Mouse (Mus musculus) CH12.LX (cell line): Measurements from ENCODE around the gene Gm44502. TPM values are rescaled to one million over a fixed set of nuclear protein-coding genes. Genes with fewer than 3 reads are reported as not detected.
A peak's percentile ranks its signal among the peaks of the same experiment; 100 is the strongest.

Experiments
- DNase-seq: peaks from one replicate; pipeline ENCODE4 v3.0.0-alpha.2; 2013; ENCODE audit errors: extremely low read depth
- H3K27ac ChIP-seq: 2 replicates; pipeline ENCODE4 v1.5.1; 2012; ENCODE audit warnings: low read depth, mild to moderate bottlenecking, control low read depth, moderate library complexity; ENCODE audit not compliant: insufficient read depth
- H3K27me3 ChIP-seq: replicated peaks from 2 replicates; pipeline ENCODE3; 2012; ENCODE audit warnings: inconsistent platforms
- H3K36me3 ChIP-seq, 2 experiments: replicated peaks in 1 of 2; 2 replicates each; pipeline versions ENCODE3 to v1.6.1; 2012; ENCODE audit warnings: inconsistent platforms in 1 of 2, low read length in 1 of 2, mild to moderate bottlenecking in 1 of 2, mixed read lengths in 1 of 2, moderate library complexity in 1 of 2; ENCODE audit not compliant: control insufficient read depth in 1 of 2, insufficient read depth in 1 of 2
- H3K4me1 ChIP-seq, 2 experiments: 2 replicates each; pipeline ENCODE4 v1.6.1; 2012; ENCODE audit warnings: inconsistent platforms in 1 of 2, moderate library complexity in 1 of 2; ENCODE audit not compliant: insufficient read depth in 2 of 2, control insufficient read depth in 1 of 2
- H3K4me2 ChIP-seq: 2 replicates; pipeline ENCODE4 v1.6.1; 2012; ENCODE audit warnings: low read depth, mild to moderate bottlenecking, control low read depth; ENCODE audit not compliant: poor library complexity, insufficient read depth, severe bottlenecking
- H3K4me3 ChIP-seq, 3 experiments: fragments of 150-350 bp in 1 of 3; sonication (generic) in 1 of 3; replicated peaks in 1 of 3; 2 replicates each; pipeline versions ENCODE3 to v1.5.1; 2011 to 2012; ENCODE audit warnings: low read depth in 2 of 3, low read length in 2 of 3, mild to moderate bottlenecking in 2 of 3, moderate library complexity in 2 of 3, control low read depth in 1 of 3, improper control_type of control experiment in 1 of 3, inconsistent platforms in 1 of 3, mixed read lengths in 1 of 3; ENCODE audit not compliant: poor library complexity in 1 of 3
- H3K79me2 ChIP-seq: replicated peaks from 2 replicates; pipeline ENCODE4 v1.6.1; 2012; ENCODE audit warnings: mild to moderate bottlenecking, moderate library complexity; ENCODE audit not compliant: control insufficient read depth, poor library complexity, insufficient read depth, severe bottlenecking; ENCODE audit errors: extremely low read depth
- H3K9ac ChIP-seq: 2 replicates; pipeline ENCODE4 v1.6.1; 2012; ENCODE audit warnings: low read depth, mild to moderate bottlenecking, control low read depth, moderate library complexity; ENCODE audit not compliant: insufficient read depth
- H3K9me3 ChIP-seq: replicated peaks from 2 replicates; pipeline ENCODE3; 2012; ENCODE audit warnings: low read length, inconsistent platforms, mixed read lengths
- CHD2 ChIP-seq: IDR thresholded peaks from 2 replicates; pipeline ENCODE4 v1.6.1; 2011; ENCODE audit warnings: low read length, improper control_type of control experiment
- CTCF ChIP-seq, 2 experiments: IDR thresholded peaks in 1 of 2; conservative IDR thresholded peaks in 1 of 2; 2 replicates each; pipeline ENCODE4 v1.5.1; 2011 to 2012; ENCODE audit warnings: low read depth in 2 of 2, low read length in 2 of 2, improper control_type of control experiment in 1 of 2, inconsistent platforms in 1 of 2, mild to moderate bottlenecking in 1 of 2, moderate library complexity in 1 of 2
- ETS1 ChIP-seq: conservative IDR thresholded peaks from 2 replicates; pipeline ENCODE4 v1.6.1; 2012; ENCODE audit warnings: low read depth, mild to moderate bottlenecking, inconsistent platforms, low read length, improper control_type of control experiment, moderate library complexity
- POLR2A ChIP-seq: IDR thresholded peaks from 2 replicates; pipeline ENCODE4 v1.6.1; 2011; ENCODE audit warnings: low read depth, mild to moderate bottlenecking, improper control_type of control experiment, low read length
- USF2 ChIP-seq: conservative IDR thresholded peaks from 2 replicates; pipeline ENCODE4 v1.6.1; 2011; ENCODE audit warnings: low read depth, low read length, improper control_type of control experiment
- dilution Hi-C: fragments of 300-500 bp; cut with MboI; formaldehyde crosslinking; loops from 2 replicates; pipeline ENCODE4 v1.14.3; 2020; ENCODE audit warnings: low sequenced_read_pairs; ENCODE audit not compliant: extremely low pct_unique_long_range_greater_than_20kb, extremely low pct_ligation_motif_present
- in situ Hi-C: fragments of 300-500 bp; cut with MboI; formaldehyde crosslinking; loops from 3 replicates; pipeline ENCODE4 v1.14.3; 2019; ENCODE audit warnings: low sequenced_read_pairs, low pct_ligation_motif_present, low pct_unique_long_range_greater_than_20kb, mixed read lengths
- polyA plus RNA-seq: library from polyadenylated mRNA; unstranded; fragments of >175 nt; gene quantifications from 2 replicates; pipeline ENCODE4 v1.2.1, GENCODE M21; 2012; ENCODE audit warnings: low read depth; ENCODE audit not compliant: insufficient read length
- total RNA-seq, 2 experiments: library from RNA; depleted of rRNA; stranded (reverse); fragments of 300-350 nt in 1 of 2; fragments of >200 nt in 1 of 2; gene quantifications; 2 replicates each; pipeline ENCODE4 v1.2.3; 2012 to 2014

Gm44502 gene
- total and polyA plus RNA-seq, 3 experiments = 0.13 to 0.15 TPM; not detected in 1

DNA sequence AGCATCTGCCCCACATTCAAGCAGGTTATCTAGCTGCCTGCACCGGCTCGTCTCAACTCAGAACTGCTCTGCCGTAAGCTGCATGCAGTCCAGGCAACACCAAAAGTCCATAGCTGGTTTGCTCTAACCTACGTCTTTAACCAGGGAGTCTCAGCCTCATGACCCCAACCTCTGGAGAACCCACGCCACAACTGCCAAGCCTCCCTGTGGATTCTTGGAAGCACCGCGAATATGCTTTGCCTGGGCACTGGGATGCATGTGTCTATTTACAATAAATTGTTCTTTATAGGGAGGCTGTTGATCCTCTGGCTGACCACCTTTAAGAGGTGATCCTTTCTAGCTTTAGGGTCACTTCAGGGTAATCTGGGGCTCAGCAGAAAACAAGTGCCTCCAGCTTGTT lies 57.0 kb downstream of the Gm44502 start:
- no peaks in the 10 kb centered on the region for H3K79me2 ChIP-seq
- no peak for TF ChIP-seq USF2
- no peak for TF ChIP-seq ETS1
- TF ChIP-seq CHD2 = 0 out of 2 replicates have a peak, but pooled peaks have one; percentile 11
- peaks cover 0 to 26% of the 10 kb centered on the region in 2 experiments; a peak in 2 of 4 replicates for H3K4me1 ChIP-seq
- H3K27ac ChIP-seq = no peak overlapping the region
- H3K36me3 ChIP-seq = peaks cover 51 to 54% of the 10 kb centered on the region in 2 experiments
- H3K4me3 ChIP-seq = peak overlapping the region in 1 of 3 experiments; percentile 81
- DNase-seq = no peak
- no peak overlapping the region for H3K9ac ChIP-seq
- in situ Hi-C loops (loop anchor here (25.0 kb wide), 1 partner anchor 260 kb away; the partner anchor contains the start of gene Tubgcp6), dilution Hi-C loops (no loop called here)
- peak overlapping the region; percentile 65; the same call in 1 of the 2 replicates for H3K4me2 ChIP-seq
- no peaks in the 10 kb centered on the region for H3K27me3 ChIP-seq
- no peaks in the 10 kb centered on the region for H3K9me3 ChIP-seq

DNA sequence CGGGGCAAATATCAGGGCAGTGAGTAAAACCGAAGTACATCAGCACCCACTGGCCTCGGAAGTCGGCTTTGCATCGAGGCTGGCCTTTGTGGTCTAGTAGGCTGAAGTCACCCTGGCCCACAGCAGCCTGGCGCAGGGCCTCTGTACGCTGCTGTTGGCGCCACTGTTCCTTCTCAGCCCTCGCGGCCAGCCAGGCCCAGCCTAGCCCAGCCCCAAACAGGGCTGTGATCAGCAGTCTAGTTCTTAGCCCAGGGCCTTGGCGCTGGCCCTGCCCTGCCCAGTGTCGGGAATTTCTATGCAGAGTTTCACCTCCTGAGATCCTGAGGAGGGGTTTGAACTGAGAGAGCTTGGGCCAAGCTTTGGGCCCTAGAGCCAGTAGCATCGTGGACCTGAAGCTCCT lies 57.4 kb downstream of the Gm44502 start:
- H3K4me3 ChIP-seq = no peak overlapping the region
- peaks cover 0 to 26% of the 10 kb centered on the region in 2 experiments; a peak in 2 of 4 replicates for H3K4me1 ChIP-seq
- DNase-seq = no peak
- no peaks in the 10 kb centered on the region for H3K27me3 ChIP-seq
- H3K9ac ChIP-seq = no peak overlapping the region
- H3K9me3 ChIP-seq = no peaks in the 10 kb centered on the region
- in situ Hi-C loops = loop anchor here (25.0 kb wide), 1 partner anchor 260 kb away; the partner anchor contains the start of gene Tubgcp6
- H3K36me3 ChIP-seq = peaks cover 55 to 58% of the 10 kb centered on the region in 2 experiments
- H3K79me2 ChIP-seq = no peaks in the 10 kb centered on the region
- no peak overlapping the region for H3K4me2 ChIP-seq
- 0 out of 2 replicates have a peak, but pooled peaks have one; percentile 3 for TF ChIP-seq POLR2A
- no peak for TF ChIP-seq CTCF (conservative IDR thresholded peaks at IDR 0.05 in 1 of 2, IDR thresholded peaks at IDR 0.05 in 1 of 2; ENCODE audit: low read depth in 2 of 2, low read length in 2 of 2)
- H3K27ac ChIP-seq = no peak overlapping the region
- dilution Hi-C loops = no loop called here

Other genes starting within 250 kb of the Gm44502 start
Only the 20 nearest of the 21 such genes appear.
- gene Dennd6b, start 233.2 kb downstream of the Gm44502 start, total RNA-seq (2012; rRNA removed) = 6.6 and 9.0 TPM in 2 replicates
- gene Dennd6b, start 233.2 kb downstream of the Gm44502 start, total RNA-seq (2014; rRNA removed) = 4.1 and 4.5 TPM in 2 replicates
- gene Dennd6b, start 233.2 kb downstream of the Gm44502 start, polyA plus RNA-seq = 8.8 and 9.1 TPM in 2 replicates
- 10.0 and 14.7 TPM in 2 replicates for gene Ppp6r2, start 218.1 kb downstream of the Gm44502 start, total RNA-seq (2012; rRNA removed)
- 5.8 and 8.7 TPM in 2 replicates for gene Ppp6r2, start 218.1 kb downstream of the Gm44502 start, total RNA-seq (2014; rRNA removed)
- 6.8 and 10.3 TPM in 2 replicates for gene Ppp6r2, start 218.1 kb downstream of the Gm44502 start, polyA plus RNA-seq
- gene Sbf1, start 114.4 kb downstream of the Gm44502 start, total RNA-seq (2012; rRNA removed) = 64.6 and 79.1 TPM in 2 replicates
- gene Sbf1, start 114.4 kb downstream of the Gm44502 start, total RNA-seq (2014; rRNA removed) = 22.6 and 34.6 TPM in 2 replicates
- 65.3 and 69.3 TPM in 2 replicates for gene Sbf1, start 114.4 kb downstream of the Gm44502 start, polyA plus RNA-seq
- 1.8 and 4.5 TPM in 2 replicates for gene Adm2, start 107.0 kb downstream of the Gm44502 start, total RNA-seq (2012; rRNA removed)
- 0.18 and 0.23 TPM in 2 replicates for gene Adm2, start 107.0 kb downstream of the Gm44502 start, total RNA-seq (2014; rRNA removed)
- 0.66 and 0.82 TPM in 2 replicates for gene Adm2, start 107.0 kb downstream of the Gm44502 start, polyA plus RNA-seq
- gene Miox, start 95.3 kb downstream of the Gm44502 start, total RNA-seq (2012; rRNA removed) = not detected in 2 replicates
- gene Miox, start 95.3 kb downstream of the Gm44502 start, total RNA-seq (2014; rRNA removed) = not detected in 2 replicates
- not detected in 2 replicates for gene Miox, start 95.3 kb downstream of the Gm44502 start, polyA plus RNA-seq
- 18.5 and 18.8 TPM in 2 replicates for gene Lmf2, start 74.0 kb downstream of the Gm44502 start, total RNA-seq (2012; rRNA removed)
- gene Lmf2, start 74.0 kb downstream of the Gm44502 start, total RNA-seq (2014; rRNA removed) = 9.1 and 9.9 TPM in 2 replicates
- gene Lmf2, start 74.0 kb downstream of the Gm44502 start, polyA plus RNA-seq = 28.2 and 36.2 TPM in 2 replicates
- 134 and 151 TPM in 2 replicates for gene Ncaph2, start 74.0 kb downstream of the Gm44502 start, total RNA-seq (2012; rRNA removed)
- gene Ncaph2, start 74.0 kb downstream of the Gm44502 start, total RNA-seq (2014; rRNA removed) = 106 and 108 TPM in 2 replicates
- gene Ncaph2, start 74.0 kb downstream of the Gm44502 start, polyA plus RNA-seq = 95.4 and 122 TPM in 2 replicates
- gene Sco2, start 55.9 kb downstream of the Gm44502 start, total RNA-seq (2012; rRNA removed) = 34.7 and 35.7 TPM in 2 replicates
- 24.9 and 27.2 TPM in 2 replicates for gene Sco2, start 55.9 kb downstream of the Gm44502 start, total RNA-seq (2014; rRNA removed)
- gene Sco2, start 55.9 kb downstream of the Gm44502 start, polyA plus RNA-seq = 12.3 and 17.1 TPM in 2 replicates
- 1.1 and 1.4 TPM in 2 replicates for gene Tymp, start 52.7 kb downstream of the Gm44502 start, total RNA-seq (2012; rRNA removed)
- gene Tymp, start 52.7 kb downstream of the Gm44502 start, total RNA-seq (2014; rRNA removed) = 2.3 and 2.4 TPM in 2 replicates
- 1.1 and 1.5 TPM in 2 replicates for gene Tymp, start 52.7 kb downstream of the Gm44502 start, polyA plus RNA-seq
- not detected in 2 replicates for gene Odf3b, start 50.4 kb downstream of the Gm44502 start, total RNA-seq (2012; rRNA removed)
- gene Odf3b, start 50.4 kb downstream of the Gm44502 start, total RNA-seq (2014; rRNA removed) = not detected in 2 replicates
- not detected in 2 replicates for gene Odf3b, start 50.4 kb downstream of the Gm44502 start, polyA plus RNA-seq
- gene Klhdc7b, start 44.8 kb downstream of the Gm44502 start, total RNA-seq (2012; rRNA removed) = not detected in 2 replicates
- not detected in 2 replicates for gene Klhdc7b, start 44.8 kb downstream of the Gm44502 start, total RNA-seq (2014; rRNA removed)
- not detected in 2 replicates for gene Klhdc7b, start 44.8 kb downstream of the Gm44502 start, polyA plus RNA-seq
- not detected in 2 replicates for gene Syce3, start 19.2 kb downstream of the Gm44502 start, total RNA-seq (2012; rRNA removed)
- gene Syce3, start 19.2 kb downstream of the Gm44502 start, total RNA-seq (2014; rRNA removed) = not detected in 2 replicates
- not detected in 2 replicates for gene Syce3, start 19.2 kb downstream of the Gm44502 start, polyA plus RNA-seq
- gene Cpt1b, start 3.8 kb downstream of the Gm44502 start, total RNA-seq (2012; rRNA removed) = 1.6 and 2.1 TPM in 2 replicates
- 1.2 and 1.5 TPM in 2 replicates for gene Cpt1b, start 3.8 kb downstream of the Gm44502 start, total RNA-seq (2014; rRNA removed)
- 0.44 and 2.1 TPM in 2 replicates for gene Cpt1b, start 3.8 kb downstream of the Gm44502 start, polyA plus RNA-seq
- gene C730034F03Rik, start 107 bp downstream of the Gm44502 start, total RNA-seq (2012; rRNA removed) = 3.6 and 6.3 TPM in 2 replicates
- gene C730034F03Rik, start 107 bp downstream of the Gm44502 start, total RNA-seq (2014; rRNA removed) = 0.35 and 0.36 TPM in 2 replicates
- gene C730034F03Rik, start 107 bp downstream of the Gm44502 start, polyA plus RNA-seq = 0.44 and 1.1 TPM in 2 replicates
- gene Chkb, start 212 bp upstream of the Gm44502 start, total RNA-seq (2012; rRNA removed) = 24.0 and 26.4 TPM in 2 replicates
- 21.1 and 25.9 TPM in 2 replicates for gene Chkb, start 212 bp upstream of the Gm44502 start, total RNA-seq (2014; rRNA removed)
- 25.0 and 31.8 TPM in 2 replicates for gene Chkb, start 212 bp upstream of the Gm44502 start, polyA plus RNA-seq
- 0.04 TPM in 1 of 2 replicates, not detected in the other for gene Mapk8ip2, start 24.2 kb upstream of the Gm44502 start, total RNA-seq (2012; rRNA removed)
- gene Mapk8ip2, start 24.2 kb upstream of the Gm44502 start, total RNA-seq (2014; rRNA removed) = not detected in 2 replicates
- gene Mapk8ip2, start 24.2 kb upstream of the Gm44502 start, polyA plus RNA-seq = not detected in 2 replicates
- gene Arsa, start 47.7 kb upstream of the Gm44502 start, total RNA-seq (2012; rRNA removed) = 6.3 and 9.3 TPM in 2 replicates
- 8.3 and 10.3 TPM in 2 replicates for gene Arsa, start 47.7 kb upstream of the Gm44502 start, total RNA-seq (2014; rRNA removed)
- 9.5 and 9.9 TPM in 2 replicates for gene Arsa, start 47.7 kb upstream of the Gm44502 start, polyA plus RNA-seq
- not detected in 2 replicates for gene Shank3, start 69.9 kb upstream of the Gm44502 start, total RNA-seq (2012; rRNA removed)
- not detected in 2 replicates for gene Shank3, start 69.9 kb upstream of the Gm44502 start, total RNA-seq (2014; rRNA removed)
- gene Shank3, start 69.9 kb upstream of the Gm44502 start, polyA plus RNA-seq = not detected in 2 replicates
- not detected in 2 replicates for gene Acr, start 138.6 kb upstream of the Gm44502 start, total RNA-seq (2012; rRNA removed)
- gene Acr, start 138.6 kb upstream of the Gm44502 start, total RNA-seq (2014; rRNA removed) = not detected in 2 replicates
- gene Acr, start 138.6 kb upstream of the Gm44502 start, polyA plus RNA-seq = not detected in 2 replicates
- 2.7 and 3.4 TPM in 2 replicates for gene Rabl2, start 162.2 kb upstream of the Gm44502 start, total RNA-seq (2012; rRNA removed)
- gene Rabl2, start 162.2 kb upstream of the Gm44502 start, total RNA-seq (2014; rRNA removed) = 2.6 and 2.9 TPM in 2 replicates
- 5.8 and 8.7 TPM in 2 replicates for gene Rabl2, start 162.2 kb upstream of the Gm44502 start, polyA plus RNA-seq